In genomic region chr10:78054633-78055565, GRCm38 (mm10) we compare ENCODE assay signal across 9 mouse cellular contexts. TPM values are rescaled to one million over a fixed set of nuclear protein-coding genes. Genes with fewer than 3 reads are reported as not detected.
DNase-seq lines count a peak whose midpoint lies in the region; ATAC-seq and TF ChIP-seq lines count a peak whose summit lies in the region.
"Had no signal": no experiment of that assay in that cellular context is flagged by ENCODE, and none has a peak within 500 bp of the region (broad histone marks: within the 10 kb centered on the region; RNA-seq: fewer than 3 reads in every experiment).

No protein-coding gene starts in this region.

- H3K4me1 ChIP-seq in liver, embryonic 14.5 days (replicated peaks; ENCODE audit: control insufficient read depth in 2 of 2, insufficient read depth in 2 of 2, low read length in 1 of 2), result peaks cover 0 to 3% of the 10 kb centered on the region in 2 experiments; a peak in 1 of 4 replicates
- peaks cover 3% of the 10 kb centered on the region; the same call in 1 of the 2 replicates for H3K4me1 ChIP-seq in stomach, embryonic 16.5 days (ENCODE audit: control insufficient read depth, insufficient read depth, low read length)
- H3K4me1 ChIP-seq in forebrain, embryonic 16.5 days (replicated peaks; ENCODE audit: control insufficient read depth, insufficient read depth, low read length), result no peaks in the 10 kb centered on the region
- H3K4me1 ChIP-seq: midbrain, embryonic 12.5 days had no signal

- no peak for TF ChIP-seq EP300 in liver, embryonic 14.5 days (IDR thresholded peaks at IDR 0.05; ENCODE audit: low read depth)

- H3K36me3 ChIP-seq in liver, embryonic 14.5 days (replicated peaks; ENCODE audit: control insufficient read depth, insufficient read depth, low read depth), result no peaks in the 10 kb centered on the region
- H3K36me3 ChIP-seq in stomach, embryonic 16.5 days (ENCODE audit: control insufficient read depth, insufficient read depth, low read length), result no peaks in the 10 kb centered on the region
- H3K36me3 ChIP-seq in forebrain, embryonic 16.5 days (ENCODE audit: control insufficient read depth, insufficient read depth), result no peaks in the 10 kb centered on the region
- H3K36me3 ChIP-seq: midbrain, embryonic 12.5 days had no signal

- no peak for TF ChIP-seq CTCF in liver, embryonic 14.5 days (IDR thresholded peaks at IDR 0.05; ENCODE audit: low read depth)

- no peak overlapping the region for H3K4me2 ChIP-seq in liver, embryonic 14.5 days (ENCODE audit: low read depth)
- H3K4me2 ChIP-seq in stomach, embryonic 16.5 days (ENCODE audit: low read depth, low read length), result no peak overlapping the region
- no peak overlapping the region for H3K4me2 ChIP-seq in forebrain, embryonic 16.5 days (ENCODE audit: low read length)
- H3K4me2 ChIP-seq: midbrain, embryonic 12.5 days had no signal

- H3K9me3 ChIP-seq in liver, embryonic 14.5 days (ENCODE audit: control insufficient read depth, low read length), result no peaks in the 10 kb centered on the region
- no peaks in the 10 kb centered on the region for H3K9me3 ChIP-seq in stomach, embryonic 16.5 days (replicated peaks; ENCODE audit: control insufficient read depth, low read length)
- H3K9me3 ChIP-seq in forebrain, embryonic 16.5 days (ENCODE audit: control insufficient read depth, low read length), result no peaks in the 10 kb centered on the region
- H3K9me3 ChIP-seq: midbrain, embryonic 12.5 days had no signal

- WGBS in liver, embryonic 14.5 days (ENCODE audit: insufficient replicate concordance), result 40% methylated on average over 19 of the region's 19 CpGs
- 43% methylated on average over 19 of the region's 19 CpGs for WGBS in stomach, embryonic 16.5 days
- 77% methylated on average over 19 of the region's 19 CpGs for WGBS in forebrain, embryonic 16.5 days

- H3K9ac ChIP-seq in liver, embryonic 14.5 days (replicated peaks), result no peak overlapping the region
- H3K9ac ChIP-seq in stomach, embryonic 16.5 days (ENCODE audit: low read length), result no peak overlapping the region
- no peak overlapping the region for H3K9ac ChIP-seq in forebrain, embryonic 16.5 days (replicated peaks; ENCODE audit: low read depth, low read length)
- H3K9ac ChIP-seq: midbrain, embryonic 12.5 days had no signal

- ATAC-seq in liver, embryonic 14.5 days (ENCODE audit: insufficient read depth), result no peak
- peak; percentile 57; the same call in 1 of the 2 replicates for ATAC-seq in stomach, embryonic 16.5 days (ENCODE audit: insufficient read depth, low FRiP score)
- ATAC-seq in forebrain, embryonic 16.5 days, result no peak

- H3K27me3 ChIP-seq in liver, embryonic 14.5 days (ENCODE audit: control insufficient read depth, insufficient read depth, low read length), result no peaks in the 10 kb centered on the region
- H3K27me3 ChIP-seq in stomach, embryonic 16.5 days (ENCODE audit: control insufficient read depth, insufficient read depth, low read length), result no peaks in the 10 kb centered on the region
- H3K27me3 ChIP-seq in forebrain, embryonic 16.5 days (replicated peaks; ENCODE audit: control insufficient read depth, insufficient read depth, low read length), result no peaks in the 10 kb centered on the region
- H3K27me3 ChIP-seq: midbrain, embryonic 12.5 days had no signal

- no peak overlapping the region for H3K4me3 ChIP-seq in liver, embryonic 14.5 days (ENCODE audit: insufficient read depth in 1 of 2, low read depth in 2 of 2, low read length in 2 of 2)
- no peak overlapping the region for H3K4me3 ChIP-seq in stomach, embryonic 16.5 days (replicated peaks; ENCODE audit: low read length)
- no peak overlapping the region for H3K4me3 ChIP-seq in forebrain, embryonic 16.5 days (replicated peaks; ENCODE audit: low read length)
- H3K4me3 ChIP-seq: midbrain, embryonic 12.5 days had no signal

- H3K27ac ChIP-seq in liver, embryonic 14.5 days, result no peak overlapping the region
- H3K27ac ChIP-seq in stomach, embryonic 16.5 days (ENCODE audit: low read length), result no peak overlapping the region
- H3K27ac ChIP-seq in forebrain, embryonic 16.5 days (ENCODE audit: low read length), result no peak overlapping the region
- H3K27ac ChIP-seq: midbrain, embryonic 12.5 days had no signal

- DNase-seq in urinary bladder, adult 18-20 months (ENCODE audit: low spot score in 2 of 2), result peak; percentile 32 to 56
- DNase-seq in urinary bladder, postnatal 4 days (ENCODE audit: low spot score in 2 of 2), result no peak
- DNase-seq in c-Kit-positive CD71-negative TER-119-negative erythroid progenitor cells, embryonic 14.5 days (ENCODE audit: low read depth), result peak; percentile 33
- peak in 2 of 3 experiments; percentile 4 to 26 for DNase-seq in liver, embryonic 14.5 days (ENCODE audit: low read depth in 3 of 3, low spot score in 3 of 3)
- DNase-seq in MN1 (ENCODE audit: low spot score), result no peak
- no peak for DNase-seq in thymus, postnatal 10 days (ENCODE audit: low spot score in 2 of 2)

RNA-seq across cellular contexts. Expression of gene Aire, which starts 11.5 kb away (rescaled TPM):
- not detected in 2 replicates for polyA plus RNA-seq in liver, embryonic 14.5 days (2012; rRNA removed)
- not detected in 2 replicates for polyA plus RNA-seq in liver, embryonic 14.5 days (2014; fragmentation: Nextera tagmentation; extraction: Ambion mirVana)
- polyA plus RNA-seq in stomach, embryonic 16.5 days (2015; fragmentation: Nextera tagmentation; extraction: Ambion mirVana), result 0.15 and 0.20 TPM in 2 replicates
- 0.34 TPM in 1 of 2 replicates, not detected in the other for polyA plus RNA-seq in forebrain, embryonic 16.5 days (2015; fragmentation: Nextera tagmentation; extraction: Ambion mirVana)

RNA-seq across cellular contexts. Expression of gene Dnmt3l, which starts 13.2 kb away (rescaled TPM):
- 0.08 TPM in 1 of 2 replicates, not detected in the other for polyA plus RNA-seq in liver, embryonic 14.5 days (2012; rRNA removed)
- not detected in 2 replicates for polyA plus RNA-seq in liver, embryonic 14.5 days (2014; fragmentation: Nextera tagmentation; extraction: Ambion mirVana)
- polyA plus RNA-seq in stomach, embryonic 16.5 days (2015; fragmentation: Nextera tagmentation; extraction: Ambion mirVana), result 0.56 and 0.63 TPM in 2 replicates
- not detected in 2 replicates for polyA plus RNA-seq in forebrain, embryonic 16.5 days (2015; fragmentation: Nextera tagmentation; extraction: Ambion mirVana)
- polyA plus RNA-seq: midbrain, embryonic 12.5 days had no signal

RNA-seq across cellular contexts. Expression of gene Icosl, which starts 14.2 kb away (rescaled TPM):
- 2.4 TPM in 2 replicates for polyA plus RNA-seq in liver, embryonic 14.5 days (2012; rRNA removed)
- 2.2 TPM in 2 replicates for polyA plus RNA-seq in liver, embryonic 14.5 days (2014; fragmentation: Nextera tagmentation; extraction: Ambion mirVana)
- 7.1 and 7.6 TPM in 2 replicates for polyA plus RNA-seq in stomach, embryonic 16.5 days (2015; fragmentation: Nextera tagmentation; extraction: Ambion mirVana)
- 0.38 and 0.82 TPM in 2 replicates for polyA plus RNA-seq in forebrain, embryonic 16.5 days (2015; fragmentation: Nextera tagmentation; extraction: Ambion mirVana)

RNA-seq across cellular contexts. Expression of gene Pfkl, which starts 45.0 kb away (rescaled TPM):
- polyA plus RNA-seq in liver, embryonic 14.5 days (2012; rRNA removed), result 41.7 and 46.7 TPM in 2 replicates
- 63.1 and 66.8 TPM in 2 replicates for polyA plus RNA-seq in liver, embryonic 14.5 days (2014; fragmentation: Nextera tagmentation; extraction: Ambion mirVana)
- 195 and 225 TPM in 2 replicates for polyA plus RNA-seq in stomach, embryonic 16.5 days (2015; fragmentation: Nextera tagmentation; extraction: Ambion mirVana)
- polyA plus RNA-seq in forebrain, embryonic 16.5 days (2015; fragmentation: Nextera tagmentation; extraction: Ambion mirVana), result 109 and 117 TPM in 2 replicates

Comparison
In these comparisons a context has a peak if more than half of its experiments do, and no peak if none do; other contexts are left out.
1. DNase-seq: peak in urinary bladder, adult 18-20 months (2 of 2), c-Kit-positive CD71-negative TER-119-negative erythroid progenitor cells, embryonic 14.5 days (single experiment) and liver, embryonic 14.5 days (2 of 3); none in urinary bladder, postnatal 4 days (0 of 2), MN1 (single experiment) and thymus, postnatal 10 days (0 of 2).